Comparison of ENCODE assay signal across 8 mouse cellular contexts in the genomic region with DNA sequence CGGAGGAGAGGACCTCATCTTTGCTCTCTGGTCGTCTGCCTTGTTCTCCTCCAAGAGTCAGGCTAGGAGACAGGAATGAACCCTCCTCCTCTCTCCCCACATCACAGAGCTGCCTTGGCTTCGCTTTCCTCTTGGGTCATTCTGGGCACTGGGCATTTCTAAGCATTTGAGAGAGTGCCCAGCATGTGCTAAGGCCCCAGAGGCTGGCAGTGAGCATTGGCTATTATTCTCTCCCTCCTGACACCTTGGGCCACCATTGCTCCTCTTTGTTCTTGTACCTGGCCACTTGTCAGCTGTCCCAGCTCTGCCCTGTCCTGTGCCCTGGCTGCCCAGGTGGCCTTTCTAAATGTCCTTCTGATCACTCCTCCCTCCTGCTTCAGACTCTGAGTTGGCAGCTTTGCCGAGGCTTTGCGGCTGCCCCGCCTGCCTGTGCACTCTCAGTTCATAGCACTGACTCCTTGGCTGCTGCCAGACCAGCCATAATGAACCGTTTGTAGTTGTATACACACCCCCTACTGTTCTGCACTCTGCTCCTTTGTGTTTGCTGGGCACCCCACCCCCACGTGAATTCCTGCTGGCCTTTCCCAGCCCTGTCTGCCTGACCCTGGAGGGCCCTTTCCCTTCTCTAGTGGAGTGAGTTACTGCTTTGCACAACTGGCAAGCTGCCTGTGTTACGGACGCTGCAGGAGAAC.
DNase-seq lines count a peak whose midpoint lies in the region; ATAC-seq and TF ChIP-seq lines count a peak whose summit lies in the region.

No protein-coding gene starts in this region.

- no peak for TF ChIP-seq CTCF in small intestine, adult 2 months (IDR thresholded peaks at IDR 0.05; ENCODE audit: extremely low read depth, insufficient read length, insufficient replicate concordance, low read depth, low read length)

- H3K36me3 ChIP-seq in intestine, embryonic 14.5 days (ENCODE audit: control insufficient read depth, insufficient read depth, low read length) = peaks cover 11% of the 10 kb centered on the region; the same call in 1 of the 2 replicates
- no peaks in the 10 kb centered on the region for H3K36me3 ChIP-seq in small intestine, adult 2 months (ENCODE audit: control insufficient read depth, insufficient read depth, low read length)

- H3K27me3 ChIP-seq in intestine, embryonic 14.5 days (replicated peaks; ENCODE audit: control insufficient read depth, insufficient read depth, low read length) = no peaks in the 10 kb centered on the region
- no peaks in the 10 kb centered on the region for H3K27me3 ChIP-seq in small intestine, adult 2 months (ENCODE audit: control insufficient read depth, insufficient read depth, low read length)

- H3K4me1 ChIP-seq in intestine, embryonic 14.5 days (replicated peaks; ENCODE audit: control insufficient read depth, insufficient read depth, low read length) = peaks cover 9% of the 10 kb centered on the region; the same call in 1 of the 2 replicates
- peaks cover 33% of the 10 kb centered on the region for H3K4me1 ChIP-seq in small intestine, adult 2 months (ENCODE audit: control insufficient read depth, insufficient read depth, insufficient read length, low read length)

- no peak overlapping the region for H3K4me2 ChIP-seq in intestine, embryonic 14.5 days (ENCODE audit: low read length)

- no peak for TF ChIP-seq POLR2A in small intestine, adult 2 months (IDR thresholded peaks at IDR 0.05; ENCODE audit: low read depth, low read length)

- H3K9me3 ChIP-seq in intestine, embryonic 14.5 days (ENCODE audit: control insufficient read depth, low read length) = no peaks in the 10 kb centered on the region

- 0 out of 2 replicates have a peak overlapping the region, but pooled peaks have one; percentile 14 for H3K27ac ChIP-seq in intestine, embryonic 14.5 days (ENCODE audit: low read depth)
- H3K27ac ChIP-seq in small intestine, adult 2 months (ENCODE audit: insufficient read depth, low read depth, low read length) = peak overlapping the region; percentile 89

- peak; percentile 62 for ATAC-seq in intestine, embryonic 14.5 days (replicated peaks; ENCODE audit: low FRiP score, low TSS enrichment, low read depth)

- no peak overlapping the region for H3K9ac ChIP-seq in intestine, embryonic 14.5 days (ENCODE audit: low read length)

- WGBS in intestine, embryonic 14.5 days = 39% methylated on average over 10 of the region's 10 CpGs
- 34% methylated on average over 10 of the region's 10 CpGs for WGBS in small intestine, adult 2 months

- DNase-seq in adrenal gland, adult (ENCODE audit: inconsistent age in 2 of 2, low spot score in 1 of 2) = peak; percentile 56 to 78
- peak; percentile 70 to 75 for DNase-seq in cerebellum, postnatal 10 days
- DNase-seq in forelimb bud, embryonic 11.5 days (ENCODE audit: low read depth, low spot score) = peak; percentile 39
- DNase-seq in intestine, embryonic 14.5 days (ENCODE audit: low spot score) = peak; percentile 57
- peak; percentile 30 to 77 for DNase-seq in left cerebral cortex, adult 8-10 months (ENCODE audit: low spot score in 2 of 2)
- peak; percentile 56 for DNase-seq in lung, postnatal 14 days
- DNase-seq in thymus, postnatal 10 days (ENCODE audit: low spot score in 2 of 2) = no peak

- H3K4me3 ChIP-seq in intestine, embryonic 14.5 days (ENCODE audit: low read depth, low read length) = no peak overlapping the region
- no peak overlapping the region for H3K4me3 ChIP-seq in small intestine, adult 2 months (ENCODE audit: low read depth, low read length)

Comparison
In these comparisons a context has a peak if more than half of its experiments do, and no peak if none do; other contexts are left out.
1. DNase-seq: peak in adrenal gland, adult (2 of 2), cerebellum, postnatal 10 days (2 of 2), forelimb bud, embryonic 11.5 days (single experiment), intestine, embryonic 14.5 days (single experiment), left cerebral cortex, adult 8-10 months (2 of 2) and lung, postnatal 14 days (single experiment); none in thymus, postnatal 10 days (0 of 2).